Mouse (Mus musculus) lung, embryonic 16.5 days (tissue): ENCODE measurements around the gene Fbxo30. TPM values are rescaled to one million over a fixed set of nuclear protein-coding genes. Genes with fewer than 3 reads are reported as not detected.
A peak's percentile ranks its signal among the peaks of the same experiment; 100 is the strongest.
"Not testable (repeated sequence)": the region's sequence is repeated elsewhere in the genome, so short reads cannot be mapped to it uniquely, and the experiment has no call there.

Source experiments
- ATAC-seq: fragments of 200-750 bp; cut with Nextera tagmentation; 2 replicates; pipeline ENCODE4 v1.8.0; 2017; ENCODE audit warnings: low read depth, mild to moderate bottlenecking, moderate library complexity
- H3K27ac ChIP-seq: fragments of 300-500 bp; sonication (generic); 2 replicates; pipeline ENCODE4 v1.5.1; 2014; ENCODE audit warnings: mild to moderate bottlenecking, control low read depth, low read length
- H3K27me3 ChIP-seq: fragments of 300-500 bp; sonication (generic); 2 replicates; pipeline ENCODE4 v1.6.1; 2014; ENCODE audit warnings: low read depth, low read length, mixed read lengths; ENCODE audit not compliant: control insufficient read depth, insufficient read depth
- H3K36me3 ChIP-seq: fragments of 300-500 bp; sonication (generic); 2 replicates; pipeline ENCODE4 v1.6.1; 2014; ENCODE audit warnings: low read length; ENCODE audit not compliant: control insufficient read depth, insufficient read depth
- H3K4me1 ChIP-seq: fragments of 300-500 bp; sonication (generic); replicated peaks from 2 replicates; pipeline ENCODE4 v1.6.1; 2014; ENCODE audit warnings: low read length, mixed read lengths; ENCODE audit not compliant: control insufficient read depth, insufficient read depth
- H3K4me2 ChIP-seq: fragments of 300-500 bp; sonication (generic); 2 replicates; pipeline ENCODE4 v1.6.1; 2014; ENCODE audit warnings: low read depth, low read length, control low read depth
- H3K4me3 ChIP-seq: fragments of 300-500 bp; sonication (generic); 2 replicates; pipeline ENCODE4 v1.5.1; 2014; ENCODE audit warnings: mild to moderate bottlenecking, low read length, control low read depth
- H3K9ac ChIP-seq: fragments of 300-500 bp; sonication (generic); 2 replicates; pipeline ENCODE4 v1.6.1; 2014; ENCODE audit warnings: low read length, control low read depth
- H3K9me3 ChIP-seq: fragments of 300-500 bp; sonication (generic); 2 replicates; pipeline ENCODE4 v1.6.1; 2016; ENCODE audit warnings: low read length; ENCODE audit not compliant: control insufficient read depth
- WGBS: fragments of 180-500 bp; shearing (Covaris S2); extraction: QIAGEN DNeasy Blood & Tissue Kit; methylation state at CpG from one replicate; pipeline ENCODE4 v1.1.7; 2014; 5-methylcytosine and 5-hydroxymethylcytosine counted together
- polyA plus RNA-seq: library from polyadenylated mRNA; unstranded; fragments of >200 nt; fragmentation: Nextera tagmentation; extraction: Ambion mirVana; gene quantifications from 2 replicates; pipeline ENCODE4 v1.2.1, GENCODE M21; 2015

Fbxo30 gene
- 33.1 and 34.8 TPM in 2 replicates for polyA plus RNA-seq

GRCm38 (mm10) chr10:11280578-11281463 lies at the start of gene Fbxo30:
Gene Fbxo30 (plus strand): TSS chr10:11281330.
- Histone ChIP-seq H3K9me3 (no peaks in the 10 kb centered on the region), H3K9ac (peak within 1 kb of the TSS; percentile 94), H3K4me3 (peak within 1 kb of the TSS; percentile 80), H3K27me3 (no peaks in the 10 kb centered on the region), H3K36me3 (no peaks in the 10 kb centered on the region), H3K4me1 (0 out of 2 replicates have a peak, but pooled peaks cover 2% of the 10 kb centered on the region), H3K27ac (peak within 1 kb of the TSS; percentile 97), H3K4me2 (peak within 1 kb of the TSS; percentile 94)
- WGBS, result under 1% methylated on average over 46 of the region's 93 CpGs
- ATAC-seq, result peak; percentile 96

DNA sequence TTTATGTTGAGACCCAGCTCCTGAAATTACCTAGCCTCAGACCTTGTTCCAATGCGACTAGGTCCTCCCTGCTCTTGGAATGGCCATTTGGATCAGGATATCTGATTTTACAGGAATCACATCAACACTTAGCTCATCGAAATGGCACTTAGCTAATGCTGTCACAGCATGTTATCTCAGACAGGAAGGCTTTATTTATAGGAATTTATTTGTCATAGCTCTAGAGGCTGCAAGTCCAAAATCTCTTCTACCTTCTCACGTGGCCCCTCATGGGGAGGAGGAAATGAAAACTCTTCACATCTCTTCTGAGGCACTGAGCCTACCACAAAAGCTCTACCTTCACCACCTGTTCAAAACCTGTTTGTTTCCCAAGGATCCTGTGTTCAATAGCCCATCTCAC lies 47.9 kb upstream of the Fbxo30 start:
- 0 out of 2 replicates have a peak, but pooled peaks cover 5% of the 10 kb centered on the region for H3K4me1 ChIP-seq
- no peaks in the 10 kb centered on the region for H3K27me3 ChIP-seq
- H3K36me3 ChIP-seq, result no peaks in the 10 kb centered on the region
- no peak overlapping the region for H3K4me2 ChIP-seq
- H3K9me3 ChIP-seq, result no peaks in the 10 kb centered on the region
- no peak for ATAC-seq
- no peak overlapping the region for H3K27ac ChIP-seq
- no peak overlapping the region for H3K9ac ChIP-seq
- 40% methylated on average over 3 of the region's 3 CpGs for WGBS
- H3K4me3 ChIP-seq, result no peak overlapping the region

GRCm38 (mm10) chr10:11242988-11243387 lies 38.1 kb upstream of the Fbxo30 start:
- ATAC-seq, H3K9me3 ChIP-seq: not testable (repeated sequence)
- 33% methylated on average over 3 of the region's 3 CpGs for WGBS

GRCm38 (mm10) chr10:11248210-11248609 lies 32.9 kb upstream of the Fbxo30 start:
- Histone ChIP-seq H3K9me3 (no peaks in the 10 kb centered on the region), H3K4me1 (peaks cover 6% of the 10 kb centered on the region), H3K9ac (no peak overlapping the region), H3K36me3 (no peaks in the 10 kb centered on the region), H3K27ac (no peak overlapping the region), H3K4me3 (no peak overlapping the region), H3K4me2 (no peak overlapping the region), H3K27me3 (no peaks in the 10 kb centered on the region)
- ATAC-seq, result no peak
- WGBS, result 84% methylated on average over 3 of the region's 3 CpGs

More at GRCm38 (mm10) chr10:11242988-11243387, 38.1 kb upstream of the Fbxo30 start:
- H3K27me3 ChIP-seq, H3K9ac ChIP-seq, H3K4me3 ChIP-seq, H3K36me3 ChIP-seq, H3K27ac ChIP-seq, H3K4me2 ChIP-seq, H3K4me1 ChIP-seq: not testable (repeated sequence)

- Histone ChIP-seq H3K9ac (no peak overlapping the region), H3K27me3 (no peaks in the 10 kb centered on the region), H3K4me2 (no peak overlapping the region), H3K9me3 (no peaks in the 10 kb centered on the region), H3K4me1 (peaks cover 6% of the 10 kb centered on the region), H3K36me3 (no peaks in the 10 kb centered on the region), H3K27ac (peak overlapping the region; percentile 53), H3K4me3 (no peak overlapping the region)
- WGBS, result 12% methylated on average over 2 of the region's 2 CpGs
- ATAC-seq, result peak; percentile 74; the same call in 1 of the 2 replicates
Measured at GRCm38 (mm10) chr10:11250247-11250997, 30.7 kb upstream of the Fbxo30 start.

DNA sequence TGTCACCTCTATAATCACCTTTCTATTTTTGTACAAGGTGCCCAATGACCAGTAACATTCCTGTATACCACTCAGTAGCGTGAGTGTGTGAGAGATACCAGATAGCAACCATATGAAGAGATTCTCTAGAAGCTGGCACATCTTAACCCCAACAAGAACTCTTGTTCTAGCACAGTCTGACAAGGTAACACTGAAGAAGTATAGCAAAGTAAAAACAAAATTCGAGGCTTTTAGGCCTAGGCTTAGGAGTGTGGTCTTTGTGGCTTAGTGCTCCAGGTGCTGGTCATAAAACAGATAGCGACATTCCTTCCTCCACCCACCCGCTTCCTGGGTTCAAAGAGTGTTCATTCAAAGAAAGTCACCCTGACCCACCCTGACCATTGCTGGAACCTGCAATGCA lies 27.5 kb upstream of the Fbxo30 start:
- not testable (repeated sequence) for H3K9ac ChIP-seq, H3K4me1 ChIP-seq, H3K36me3 ChIP-seq, H3K27ac ChIP-seq, H3K4me3 ChIP-seq, ATAC-seq, H3K27me3 ChIP-seq, H3K9me3 ChIP-seq, H3K4me2 ChIP-seq
- 82% methylated on average over 3 of the region's 4 CpGs for WGBS

DNA sequence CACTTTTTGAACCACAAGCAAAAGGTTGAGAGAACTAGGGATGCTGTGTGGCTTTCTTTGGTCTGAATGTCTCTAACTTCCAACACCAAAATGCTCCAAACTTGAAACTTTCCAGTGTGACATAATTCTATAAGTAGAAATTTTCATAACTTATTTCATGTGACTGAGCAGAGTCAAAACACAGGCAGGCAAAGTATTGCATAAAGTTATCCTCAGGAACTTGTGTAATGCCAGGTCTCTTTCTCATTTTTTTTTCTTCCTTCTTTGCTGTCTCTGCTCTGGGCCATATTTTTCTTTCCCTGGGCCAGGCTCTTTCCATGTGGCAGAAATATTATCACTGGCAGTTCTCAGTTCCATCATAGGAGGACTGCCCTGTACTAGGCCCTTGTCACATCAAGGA lies 21.0 kb upstream of the Fbxo30 start:
- Histone ChIP-seq H3K36me3 (no peaks in the 10 kb centered on the region), H3K4me3 (no peak overlapping the region), H3K4me1 (no peaks in the 10 kb centered on the region), H3K27ac (no peak overlapping the region), H3K4me2 (no peak overlapping the region), H3K27me3 (no peaks in the 10 kb centered on the region), H3K9ac (no peak overlapping the region), H3K9me3 (no peaks in the 10 kb centered on the region)
- no peak for ATAC-seq

- WGBS, result 83% methylated on average over 2 of the region's 2 CpGs
Measured at GRCm38 (mm10) chr10:11262292-11262691, 18.8 kb upstream of the Fbxo30 start.

DNA sequence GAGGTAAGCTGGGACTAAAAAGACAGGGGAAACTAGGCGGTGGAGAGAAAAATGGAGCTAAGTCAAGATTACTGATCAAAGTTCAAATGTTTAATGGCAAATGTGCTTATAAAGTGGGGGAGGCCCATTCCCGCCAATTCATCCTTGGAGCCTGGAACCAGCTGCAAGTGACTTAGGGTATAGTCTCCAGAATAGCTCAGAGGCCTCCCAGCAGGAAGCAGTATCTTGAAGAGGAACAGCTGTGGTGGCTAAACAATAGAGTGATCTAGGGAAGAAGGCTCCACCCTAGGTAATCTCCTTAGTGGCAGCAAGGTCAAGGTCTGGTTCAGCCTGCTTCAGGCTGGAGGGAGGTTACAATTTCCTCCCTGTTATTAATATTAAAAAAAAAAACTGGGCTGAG lies 17.3 kb upstream of the Fbxo30 start:
- WGBS, result 88% methylated on average over 2 of the region's 2 CpGs
- not testable (repeated sequence) for H3K4me2 ChIP-seq, H3K4me3 ChIP-seq, H3K4me1 ChIP-seq, ATAC-seq, H3K36me3 ChIP-seq, H3K9me3 ChIP-seq, H3K9ac ChIP-seq, H3K27me3 ChIP-seq, H3K27ac ChIP-seq

More at GRCm38 (mm10) chr10:11262292-11262691, 18.8 kb upstream of the Fbxo30 start:
- not testable (repeated sequence) for H3K4me2 ChIP-seq, H3K27ac ChIP-seq, ATAC-seq, H3K4me3 ChIP-seq, H3K36me3 ChIP-seq, H3K27me3 ChIP-seq, H3K9me3 ChIP-seq, H3K9ac ChIP-seq, H3K4me1 ChIP-seq
